Mouse (Mus musculus): ENCODE measurements around the gene Vps53.
A peak's percentile ranks its signal among the peaks of the same experiment; 100 is the strongest.

Gene Vps53

DNA sequence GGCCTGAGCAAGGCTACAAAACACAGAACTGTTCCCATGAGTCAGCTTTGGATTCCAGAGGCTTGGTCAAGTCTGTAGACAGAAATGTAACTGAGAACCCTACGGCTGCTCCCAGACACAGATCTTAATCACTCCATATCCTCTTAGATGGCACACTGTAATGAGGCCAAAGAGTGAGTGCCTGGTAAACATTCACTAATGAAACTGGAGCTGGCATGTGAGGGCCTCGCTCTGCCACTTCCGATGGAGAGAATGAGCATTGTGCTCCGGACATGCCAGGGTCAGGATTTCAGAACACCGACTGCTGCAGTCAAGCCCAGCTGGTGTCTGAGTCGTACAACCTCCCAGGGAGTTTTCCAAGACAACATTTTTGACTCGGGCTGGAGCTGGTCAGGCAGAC, 119.5 kb downstream of the Vps53 start:
- DNase-seq (ENCODE audit: extremely low spot score): no peak

DNA sequence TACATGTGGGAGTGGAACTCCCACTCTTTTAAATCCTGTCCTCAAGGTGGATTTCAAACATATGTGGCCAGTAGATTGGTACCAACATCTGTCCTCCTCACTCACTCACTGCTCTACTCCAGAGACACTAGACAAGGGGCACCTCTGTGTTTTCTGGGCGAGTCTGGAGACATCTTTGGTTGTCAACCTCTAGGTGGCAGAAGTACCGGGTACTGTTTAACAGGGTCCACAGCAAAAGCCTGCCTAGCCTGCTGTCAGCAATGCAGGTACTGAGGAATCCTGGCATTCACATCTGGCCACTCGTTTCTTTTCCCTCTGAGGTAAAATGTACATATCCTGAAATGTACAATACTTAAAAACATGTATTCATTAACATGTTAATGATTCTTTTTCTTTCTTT, 123.0 kb downstream of the Vps53 start:
- no peak for DNase-seq (ENCODE audit: extremely low spot score)

DNA sequence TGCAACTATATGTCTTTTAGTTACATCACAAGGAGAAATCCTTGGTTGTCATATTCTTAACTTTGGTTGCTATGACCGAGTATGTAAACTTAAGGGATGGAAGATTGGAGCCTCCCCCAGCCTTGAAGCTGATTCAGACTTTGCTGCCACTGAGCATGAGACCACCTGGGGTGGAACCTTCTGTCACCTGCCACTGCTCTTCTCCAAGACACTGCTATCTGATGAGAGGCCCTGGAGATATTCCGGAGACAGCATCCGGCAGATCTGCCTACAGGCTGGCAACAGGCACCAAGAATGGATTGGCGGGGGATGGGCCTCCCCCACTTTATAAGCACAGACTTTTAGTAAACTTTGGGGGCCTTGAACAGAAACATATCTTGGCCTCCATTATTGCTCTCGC, 127.0 kb downstream of the Vps53 start:
- DNase-seq (ENCODE audit: extremely low spot score): no peak

DNA sequence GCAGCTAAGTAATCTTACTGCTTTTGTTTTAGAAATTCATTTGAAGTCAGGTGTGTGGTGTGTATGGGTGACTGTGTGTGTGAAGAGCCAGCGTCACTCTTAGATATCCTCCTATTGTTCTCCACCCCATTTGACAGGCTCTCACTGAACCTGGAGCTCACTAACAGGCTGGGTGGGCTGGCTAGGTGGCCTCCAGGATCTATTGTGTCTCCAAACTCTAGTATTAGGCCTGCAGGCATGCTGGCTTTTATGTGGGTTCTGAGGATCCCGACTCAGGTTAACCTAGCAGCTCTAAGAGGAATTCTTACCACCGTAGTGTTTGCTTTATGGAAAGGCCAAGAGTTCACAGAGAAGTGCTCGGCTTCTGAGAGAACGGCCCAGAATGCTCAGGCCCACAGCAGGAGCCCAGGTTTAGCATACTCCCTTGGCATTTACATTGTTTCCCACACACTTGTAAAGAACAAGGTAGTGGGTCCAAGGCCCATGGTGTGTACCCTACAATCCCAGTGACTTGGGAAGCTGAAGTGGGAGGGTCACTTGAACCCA, 128.4 kb downstream of the Vps53 start:
- DNase-seq (ENCODE audit: extremely low spot score): no peak

DNA sequence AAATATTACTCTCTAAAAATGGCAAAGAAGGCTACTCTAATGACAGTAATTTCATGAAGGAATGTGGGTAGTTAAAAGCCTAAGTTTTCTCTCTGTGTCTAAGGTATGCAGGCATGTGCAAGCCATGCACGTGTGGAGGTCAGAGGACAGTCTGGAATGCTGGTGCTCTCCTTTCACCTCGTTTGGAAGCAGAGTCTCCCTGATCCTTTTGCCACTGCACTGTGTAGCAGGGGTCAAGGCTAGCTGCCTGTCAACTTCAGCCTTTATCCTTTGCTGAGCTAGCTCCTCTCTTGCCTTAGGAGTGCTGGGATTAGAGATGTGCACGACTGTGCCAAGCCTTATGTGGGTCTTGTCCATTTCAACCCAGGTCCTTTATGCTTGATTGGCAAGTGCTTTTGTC, 128.9 kb downstream of the Vps53 start:
- DNase-seq (ENCODE audit: extremely low spot score): no peak

DNA sequence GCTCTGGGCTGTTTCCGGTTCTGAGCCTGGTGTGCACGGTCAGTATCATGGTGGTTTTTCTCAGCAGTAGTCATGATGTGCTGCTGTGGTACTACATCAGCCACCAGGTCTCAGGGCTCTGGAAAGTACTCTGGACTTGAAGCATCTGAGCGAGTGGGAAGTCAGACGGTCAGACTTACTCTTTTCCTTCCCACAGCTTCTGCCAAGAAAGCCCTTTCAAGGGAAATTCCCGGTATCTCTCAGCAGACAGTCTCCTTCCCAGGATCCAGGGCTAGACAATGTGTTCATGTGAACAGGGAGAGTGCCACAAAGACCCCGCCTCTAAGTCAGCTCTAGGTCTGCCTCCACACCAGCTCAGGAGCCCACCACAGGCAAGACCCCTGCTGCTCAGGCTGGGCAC, 134.1 kb downstream of the Vps53 start:
- no peak for DNase-seq (ENCODE audit: extremely low spot score)

DNA sequence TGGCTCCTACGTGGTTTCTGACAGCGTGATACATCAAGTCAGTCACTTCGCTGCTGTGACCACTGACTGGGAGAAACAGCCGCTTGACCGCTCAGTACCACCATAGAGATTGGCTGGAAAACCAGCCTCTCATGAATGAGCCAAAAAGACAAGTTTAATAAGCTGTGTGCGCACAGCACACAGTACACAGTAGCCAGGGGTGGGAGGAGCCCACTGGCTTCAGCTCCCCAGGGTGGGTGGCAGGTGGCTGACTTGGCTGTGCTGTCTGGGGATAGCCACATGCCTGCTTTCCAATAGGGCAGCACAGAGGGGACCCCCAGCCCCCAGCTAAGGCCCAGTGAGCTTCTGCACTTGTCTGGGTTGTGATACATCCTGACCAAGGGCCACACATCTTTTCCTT, 135.0 kb downstream of the Vps53 start:
- DNase-seq (ENCODE audit: extremely low spot score): no peak

DNA sequence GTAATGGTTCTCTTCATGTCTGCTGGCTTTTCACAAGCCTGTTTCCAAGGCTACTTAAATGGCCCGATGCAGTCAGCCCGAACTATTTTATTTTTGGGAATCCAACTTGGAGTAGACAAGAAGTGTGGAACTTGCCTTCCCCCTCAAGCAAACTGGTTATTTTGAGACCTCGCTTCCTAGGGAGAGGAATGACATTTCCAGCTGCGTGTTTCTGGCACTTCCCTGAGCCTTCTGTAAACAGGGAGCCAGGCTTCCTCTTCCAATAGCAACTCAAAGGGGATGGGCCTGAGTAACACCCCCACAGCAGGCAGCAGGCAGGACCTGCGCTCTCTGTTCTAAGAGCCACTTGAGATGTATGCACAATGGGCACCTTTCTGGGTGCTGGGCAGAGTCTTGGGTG, 136.6 kb downstream of the Vps53 start:
- DNase-seq (ENCODE audit: extremely low spot score): no peak

DNA sequence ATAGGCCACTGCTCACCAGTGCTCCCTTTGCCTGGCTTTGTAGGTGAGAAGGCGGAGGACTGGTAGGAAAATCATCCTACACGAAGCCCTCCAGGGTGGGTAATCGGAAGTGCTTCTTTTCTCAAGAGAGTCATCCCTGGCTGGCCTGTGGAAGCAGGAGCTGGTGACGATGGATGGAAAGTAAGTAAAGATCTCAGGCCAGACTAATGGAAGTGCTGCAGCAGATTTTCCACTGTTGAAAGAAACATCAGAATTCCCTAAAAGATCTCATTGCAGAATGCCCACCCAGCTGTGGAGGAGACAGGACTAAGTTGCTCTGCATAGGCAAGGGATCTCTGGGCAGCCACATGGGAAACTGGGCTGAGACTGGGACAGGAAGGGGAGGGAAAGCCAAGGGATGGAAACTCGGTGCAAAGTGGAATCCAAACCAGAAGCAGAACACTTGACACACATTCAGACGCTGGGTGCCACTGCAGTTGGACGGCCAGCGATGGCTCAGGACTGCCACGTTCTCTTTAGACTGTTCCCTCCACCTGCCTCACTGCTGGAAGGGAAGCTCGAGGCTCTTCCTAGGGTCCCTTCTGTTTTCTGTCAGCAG, 137.3 kb downstream of the Vps53 start:
- DNase-seq (ENCODE audit: extremely low spot score): no peak

DNA sequence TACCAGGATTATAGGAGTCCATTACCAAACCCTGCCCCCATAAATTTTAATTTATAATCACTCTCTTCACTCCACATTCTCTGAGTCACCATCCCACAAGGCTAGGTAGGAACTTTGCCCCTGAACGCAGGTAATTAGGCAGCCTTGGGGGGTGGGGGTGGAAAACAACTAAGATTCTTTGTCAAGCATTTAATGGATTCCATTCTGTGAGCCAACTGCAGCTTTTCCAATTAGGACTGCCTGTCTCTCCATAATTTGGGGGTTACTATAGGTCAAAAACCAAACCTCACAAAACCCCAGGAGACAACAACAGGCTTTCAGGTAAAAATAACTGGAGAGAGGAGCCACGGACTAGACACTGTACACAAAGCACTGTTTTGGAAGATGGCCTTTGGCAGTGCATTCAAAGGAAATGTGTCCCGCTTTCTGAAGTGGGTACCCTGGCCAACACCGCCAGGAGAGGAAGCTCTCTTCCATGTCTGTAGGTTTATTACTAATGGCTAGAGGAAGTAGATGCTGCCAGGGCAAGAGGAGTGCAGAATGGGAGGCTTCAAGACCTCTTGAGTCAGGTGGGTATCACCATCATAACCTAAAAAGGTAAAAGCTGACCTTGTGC, 138.6 kb downstream of the Vps53 start:
- no peak for DNase-seq (ENCODE audit: extremely low spot score)

DNA sequence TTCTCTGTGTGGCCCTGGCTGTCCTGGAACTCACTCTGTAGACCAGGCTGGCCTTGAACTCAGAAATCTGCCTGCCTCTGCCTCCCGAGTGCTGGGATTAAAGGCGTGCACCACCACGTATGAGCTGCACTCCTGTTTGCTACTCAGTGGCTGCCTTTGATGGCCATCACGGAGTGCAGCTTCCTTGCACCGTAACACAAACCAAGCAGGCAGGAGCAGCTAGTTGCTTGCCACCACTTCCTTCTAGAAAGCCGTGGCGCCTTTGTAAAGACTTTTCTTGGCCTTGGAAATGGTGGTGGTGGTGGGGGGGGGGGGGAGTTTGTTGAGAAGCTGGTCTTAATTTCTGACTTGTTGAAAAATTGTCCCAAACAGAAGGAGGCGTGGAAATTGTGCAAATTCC, 139.3 kb downstream of the Vps53 start:
- DNase-seq (ENCODE audit: extremely low spot score): no peak

DNA sequence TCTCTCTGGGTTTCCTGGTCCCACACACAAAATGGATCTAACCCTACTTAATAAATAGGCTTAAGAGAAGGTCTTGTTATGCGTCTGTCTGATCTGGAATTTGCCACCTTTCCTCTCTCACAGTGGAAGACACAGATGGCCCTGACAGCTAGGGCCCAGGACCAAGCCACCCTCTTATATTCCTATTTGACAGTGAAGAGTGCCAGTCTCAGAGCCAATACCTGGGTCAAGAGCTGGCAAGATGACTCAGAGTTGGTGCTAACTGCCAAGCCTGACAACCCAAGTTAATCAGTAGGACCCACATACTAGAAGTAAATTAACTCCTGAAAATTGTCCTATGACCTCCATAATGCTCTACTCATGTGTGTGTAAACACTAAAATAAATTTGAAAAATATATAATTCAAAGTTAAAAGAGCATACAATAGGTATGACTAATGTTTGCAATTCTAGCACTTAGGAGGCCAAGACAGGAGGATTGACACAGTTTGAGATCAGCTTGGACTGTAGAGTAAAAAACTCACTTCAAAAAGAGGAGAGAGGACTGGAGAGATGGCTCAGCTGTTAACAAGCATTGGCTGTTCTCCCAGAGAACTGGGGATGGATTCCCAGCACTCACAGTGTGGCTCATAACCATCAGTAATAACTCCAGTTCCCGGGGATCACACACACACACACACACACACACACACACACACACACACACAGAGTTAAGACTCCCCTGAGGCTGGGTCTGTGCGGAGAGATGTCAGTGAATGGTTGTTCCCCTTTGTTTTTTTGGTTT, 140.0 kb downstream of the Vps53 start:
- DNase-seq (ENCODE audit: extremely low spot score): no peak

DNA sequence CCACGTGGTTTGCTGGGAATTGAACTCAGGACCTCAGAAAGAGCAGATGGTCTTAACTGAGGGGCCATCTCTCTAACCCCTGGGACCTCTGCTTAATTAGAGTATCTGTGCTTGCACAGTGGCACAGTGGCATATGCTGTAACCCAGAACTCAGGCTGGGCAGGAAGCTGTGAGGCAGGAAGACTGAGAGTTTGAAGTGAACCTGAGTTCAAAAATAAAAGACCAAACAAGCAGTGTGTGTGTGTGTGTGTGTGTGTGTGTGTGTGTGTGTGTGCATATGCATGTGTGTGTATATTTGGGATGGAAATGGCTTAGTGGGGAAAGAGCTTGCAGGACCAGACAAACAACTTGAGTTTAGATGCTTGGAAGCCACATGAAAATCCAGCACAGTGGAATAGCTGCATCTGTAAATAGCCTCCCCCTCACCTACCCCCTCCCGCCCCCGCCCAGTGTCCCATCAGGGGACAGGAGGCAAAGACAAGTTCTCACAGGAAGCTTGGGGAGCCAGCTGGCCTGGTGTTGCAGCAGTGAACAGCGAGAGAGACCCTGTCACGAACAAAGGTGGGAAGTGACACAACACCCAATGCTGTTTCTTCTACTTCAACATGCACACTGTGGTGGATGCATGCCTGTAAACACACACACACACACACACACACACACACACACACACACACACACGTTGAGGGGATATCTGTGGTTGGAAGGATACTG, 141.7 kb downstream of the Vps53 start:
- DNase-seq (ENCODE audit: extremely low spot score): no peak

DNA sequence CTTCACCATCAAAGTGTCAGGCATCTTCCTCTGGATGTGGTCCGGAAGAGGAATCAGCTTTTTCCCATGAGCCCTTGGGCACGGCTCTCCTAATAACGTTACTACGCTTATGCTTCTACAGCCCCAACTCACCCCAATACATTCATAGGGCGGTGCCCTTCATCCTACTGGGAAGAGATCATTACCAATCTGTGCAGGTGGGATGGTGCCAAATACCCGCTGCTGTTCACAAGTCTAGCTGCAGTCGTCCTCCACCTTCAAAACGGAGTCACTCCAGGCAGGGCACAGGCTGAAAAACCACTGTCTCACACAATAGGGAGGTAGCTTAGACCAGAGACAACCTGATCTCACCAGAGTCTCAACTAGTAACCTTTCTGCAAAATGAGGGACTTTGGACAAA, 144.3 kb downstream of the Vps53 start:
- no peak for DNase-seq (ENCODE audit: extremely low spot score)

DNA sequence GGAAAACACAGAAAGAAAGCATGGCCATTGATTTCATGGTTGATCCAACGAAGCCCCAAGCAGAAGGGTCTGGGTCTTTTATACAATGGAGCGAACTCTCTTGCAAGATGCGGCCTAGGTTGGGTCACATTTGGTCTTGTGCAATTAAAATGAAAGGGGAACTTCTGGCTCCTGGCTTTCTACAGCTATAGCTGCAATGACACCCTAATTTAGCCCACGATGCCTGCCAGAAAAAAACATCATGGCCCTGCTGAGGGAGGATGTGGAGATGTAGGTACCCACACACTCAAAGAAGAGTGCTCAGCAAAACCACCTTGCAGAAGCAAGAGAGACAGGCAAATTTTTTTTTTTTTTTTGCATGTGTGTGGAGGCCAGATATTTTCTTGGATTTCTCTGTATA, 145.6 kb downstream of the Vps53 start:
- DNase-seq (ENCODE audit: extremely low spot score): no peak

DNA sequence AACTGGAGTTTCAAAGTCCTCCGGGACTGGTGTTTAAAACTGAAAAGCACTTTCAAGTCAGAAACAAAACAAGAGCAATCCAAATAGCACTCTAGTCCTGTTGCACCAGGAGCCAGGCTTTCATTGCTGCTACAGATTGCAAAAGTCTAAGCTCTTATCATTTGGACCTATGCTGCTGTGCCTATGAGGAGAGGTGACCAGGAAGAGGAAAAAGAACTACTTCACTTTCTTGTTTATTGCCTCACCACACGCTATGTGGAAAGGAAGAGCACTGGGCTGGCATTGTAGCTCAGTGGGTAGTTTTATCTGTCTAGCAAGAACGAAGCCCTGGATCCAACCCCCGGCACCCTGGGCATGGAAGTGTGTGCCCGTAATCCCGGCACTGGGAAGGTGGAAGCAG, 146.1 kb downstream of the Vps53 start:
- no peak for DNase-seq (ENCODE audit: extremely low spot score)

DNA sequence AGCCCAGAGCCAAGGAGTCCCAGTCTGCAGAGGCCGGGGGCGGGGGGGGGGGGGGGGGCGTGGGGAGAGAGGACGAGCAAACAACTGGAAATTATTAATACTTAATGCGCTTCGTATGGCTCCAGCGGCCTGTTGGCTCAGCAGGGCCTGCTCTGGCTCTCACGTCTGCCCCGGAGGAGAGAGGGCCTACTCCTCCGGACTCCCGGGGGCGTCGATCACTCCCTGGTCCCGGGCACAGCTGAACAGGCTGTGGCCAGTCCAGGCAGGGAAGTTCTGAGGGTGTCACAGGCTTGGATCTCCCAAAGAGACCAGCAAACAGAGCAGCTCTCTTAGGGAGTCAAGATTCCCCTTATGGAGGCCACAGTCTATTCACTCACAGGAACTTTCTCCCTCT, 151.4 kb downstream of the Vps53 start:
- no peak for DNase-seq (ENCODE audit: extremely low spot score)

DNA sequence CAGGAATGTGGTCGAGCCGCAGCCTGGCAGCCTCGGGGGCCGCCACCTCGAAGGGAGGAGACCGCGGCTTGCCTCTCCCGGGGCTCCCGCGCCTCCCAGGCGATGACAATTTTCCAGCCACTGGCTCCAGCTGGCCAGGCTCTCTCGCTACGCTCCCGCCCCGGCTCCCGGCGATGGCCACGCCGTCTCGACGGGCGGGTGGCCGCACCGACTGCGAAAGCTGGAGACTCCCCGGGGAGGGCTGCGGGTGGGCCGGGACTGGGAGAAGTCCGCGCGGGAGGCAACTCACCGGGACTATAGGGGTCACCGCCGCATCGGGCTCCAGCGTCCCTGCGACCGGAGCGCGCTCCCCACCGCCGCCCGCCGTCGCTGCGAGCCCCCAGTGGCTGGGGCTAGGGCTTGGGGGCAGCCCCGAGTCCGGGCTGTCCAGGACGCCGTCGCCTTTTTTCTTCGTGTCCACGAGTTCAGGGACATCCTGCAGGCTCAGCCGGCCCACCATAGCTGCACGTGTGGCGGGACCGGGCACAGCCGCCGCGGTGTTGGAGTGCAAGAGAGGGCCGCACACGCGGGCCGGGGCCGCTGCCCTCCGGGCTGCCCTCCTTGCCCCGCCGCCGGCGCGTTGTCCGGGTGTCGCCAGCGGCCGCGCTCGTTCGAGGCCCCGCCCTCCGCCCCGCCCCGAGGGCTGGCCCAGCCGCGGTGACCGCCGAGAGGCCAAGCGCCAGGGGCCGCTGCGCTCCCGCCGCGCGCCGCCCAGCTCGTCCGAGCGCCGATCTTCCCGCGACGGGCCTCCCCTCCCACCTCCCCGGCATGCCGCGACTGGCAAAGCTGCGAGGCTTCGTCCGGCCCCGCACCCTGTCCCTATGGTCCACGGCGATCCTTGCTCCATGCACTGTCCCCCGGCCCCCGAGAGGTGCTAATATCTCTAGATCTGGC, 152.0 kb downstream of the Vps53 start, which contains the start of gene Rflnb:
Gene Rflnb, minus strand, starts transcription at position 644 of the 933 bp plus-strand sequence.
- DNase-seq (ENCODE audit: extremely low spot score): peak; percentile 90

DNA sequence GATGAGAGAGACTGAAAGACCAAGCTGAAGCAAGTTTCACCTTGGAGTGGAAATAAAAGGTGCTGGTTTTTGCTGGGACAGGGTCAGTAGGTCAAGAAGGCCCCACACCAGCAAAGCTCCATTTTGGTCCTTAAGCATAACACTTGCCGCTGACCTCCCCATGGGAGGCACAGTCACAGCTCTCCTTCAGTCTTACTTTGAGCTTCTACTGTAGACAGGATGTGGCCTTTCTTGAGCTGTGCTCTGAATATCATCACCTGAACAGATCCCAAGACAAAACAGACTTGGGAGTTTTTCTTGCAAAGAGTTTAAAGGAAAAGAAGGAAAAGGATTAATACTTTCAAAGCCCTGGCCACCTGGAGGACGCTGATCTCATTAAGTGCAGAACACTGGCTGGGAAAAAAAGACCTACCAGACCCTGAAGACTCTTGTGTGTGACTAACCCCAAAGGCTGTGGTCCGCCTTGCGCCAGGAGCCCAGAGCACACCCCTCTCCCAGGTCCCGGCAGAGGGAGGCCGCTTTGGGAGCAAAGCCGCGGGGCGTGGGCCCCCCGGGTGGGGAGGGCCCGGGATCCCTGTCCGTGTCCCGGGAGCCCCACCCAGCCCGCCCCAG, 152.8 kb downstream of the Vps53 start:
- DNase-seq (ENCODE audit: extremely low spot score): no peak

DNA sequence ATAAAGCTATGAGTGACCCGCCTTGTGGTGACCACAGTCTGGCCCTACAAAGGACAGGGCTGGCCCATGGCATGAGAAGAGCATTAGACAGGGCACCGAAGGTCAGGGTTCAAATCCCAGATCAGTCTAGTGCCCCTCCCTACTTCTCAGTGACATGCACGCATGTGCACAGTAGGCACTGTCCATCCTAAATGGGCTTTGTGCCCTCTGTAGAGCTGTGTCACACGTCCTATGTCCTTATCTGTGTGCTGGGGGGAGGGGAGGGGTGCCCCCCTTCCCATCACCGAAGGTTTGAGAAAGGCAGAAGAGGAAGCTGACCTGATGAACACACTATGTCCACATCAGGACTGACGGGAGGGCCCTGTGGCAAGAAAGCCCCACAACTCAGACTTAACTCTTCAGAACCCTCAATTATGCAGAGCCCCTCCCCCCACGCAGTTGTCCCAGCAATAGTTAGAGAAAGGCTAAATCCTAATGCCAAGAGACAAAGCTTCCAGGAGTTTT, 154.3 kb downstream of the Vps53 start:
- no peak for DNase-seq (ENCODE audit: extremely low spot score)

DNA sequence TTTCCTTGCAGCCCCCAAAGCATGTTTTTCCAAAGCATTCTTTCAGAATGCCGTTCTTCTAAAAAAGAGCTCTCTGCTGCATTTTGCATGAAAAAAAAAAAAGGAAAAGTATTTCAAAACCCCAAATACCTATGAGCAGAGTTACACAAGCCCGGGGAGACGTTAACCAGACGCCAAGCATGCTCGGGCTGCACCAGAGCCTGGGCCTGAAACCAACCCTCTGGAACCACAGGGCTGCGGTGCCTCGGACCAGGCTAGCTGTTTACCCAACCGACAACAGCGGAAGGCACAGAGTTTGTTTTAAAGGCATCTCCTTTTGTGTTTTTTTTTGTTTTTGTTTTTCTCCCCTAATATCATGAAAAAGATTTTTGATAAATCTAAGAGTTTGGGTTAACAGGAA, 158.5 kb downstream of the Vps53 start:
- no peak for DNase-seq (ENCODE audit: extremely low spot score)
